Mouse (Mus musculus) hindbrain, embryonic 15.5 days (tissue): ENCODE results near the gene Fam102b. TPM values are rescaled to one million over a fixed set of nuclear protein-coding genes. Genes with fewer than 3 reads are reported as not detected.
A peak's percentile ranks its signal among the peaks of the same experiment; 100 is the strongest.

Source experiments
- ATAC-seq: fragments of 200-750 bp; cut with Nextera tagmentation; 2 replicates; pipeline ENCODE4 v1.8.0; 2017; ENCODE audit warnings: low read depth, moderate number of reproducible peaks, moderate TSS enrichment; ENCODE audit not compliant: low FRiP score
- H3K27ac ChIP-seq: fragments of 300-500 bp; sonication (generic); replicated peaks from 2 replicates; pipeline ENCODE4 v1.5.1; 2015; ENCODE audit warnings: mild to moderate bottlenecking, inconsistent platforms
- H3K27me3 ChIP-seq: fragments of 300-500 bp; sonication (generic); 2 replicates; pipeline ENCODE4 v1.6.1; 2015; ENCODE audit warnings: control low read depth, inconsistent platforms
- H3K36me3 ChIP-seq: fragments of 300-500 bp; sonication (generic); 2 replicates; pipeline ENCODE4 v1.6.1; 2015; ENCODE audit warnings: control low read depth, inconsistent platforms
- H3K4me1 ChIP-seq: fragments of 300-500 bp; sonication (generic); replicated peaks from 2 replicates; pipeline ENCODE4 v1.6.1; 2015; ENCODE audit warnings: control low read depth, inconsistent platforms
- H3K4me2 ChIP-seq: fragments of 300-500 bp; sonication (generic); 2 replicates; pipeline ENCODE4 v1.6.1; 2015; ENCODE audit warnings: moderate library complexity, mild to moderate bottlenecking, inconsistent platforms
- H3K4me3 ChIP-seq: fragments of 300-500 bp; sonication (generic); 2 replicates; pipeline ENCODE4 v1.5.1; 2015; ENCODE audit warnings: mild to moderate bottlenecking, inconsistent platforms
- H3K9ac ChIP-seq: fragments of 300-500 bp; sonication (generic); 2 replicates; pipeline ENCODE4 v1.6.1; 2015; ENCODE audit warnings: inconsistent platforms
- H3K9me3 ChIP-seq: fragments of 300-500 bp; sonication (generic); 2 replicates; pipeline ENCODE4 v1.6.1; 2016; ENCODE audit warnings: control low read depth, inconsistent platforms
- WGBS: fragments of 180-500 bp; shearing (Covaris S2); methylation state at CpG from one replicate; pipeline ENCODE4 v1.1.7; 2015; 5-methylcytosine and 5-hydroxymethylcytosine counted together
- polyA plus RNA-seq: library from polyadenylated mRNA; unstranded; fragments of >200 nt; fragmentation: Nextera tagmentation; extraction: Ambion mirVana; gene quantifications from 2 replicates; pipeline ENCODE4 v1.2.1, GENCODE M21; 2015

The Fam102b gene
- polyA plus RNA-seq, 1 experiment from 2014 or later, result 25.6 TPM

DNA sequence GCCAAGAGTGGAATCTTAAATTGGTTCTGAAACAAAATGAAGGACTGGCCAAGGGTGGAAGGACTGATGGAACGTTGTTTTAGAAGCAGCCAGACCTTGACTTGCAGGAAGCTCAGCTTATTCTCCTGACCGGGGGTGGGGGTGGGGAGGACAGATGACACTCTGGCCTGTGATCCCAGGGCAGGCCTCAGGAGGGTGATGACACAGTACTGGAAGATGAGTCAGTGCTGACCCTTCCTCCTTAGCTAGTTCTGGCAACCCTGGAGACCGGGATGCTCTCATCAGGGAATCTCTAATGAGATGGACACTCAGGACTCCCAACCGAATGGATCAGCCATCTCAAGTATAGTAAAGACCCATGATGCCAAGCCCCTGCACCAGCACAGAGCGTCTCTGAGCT lies 21.6 kb downstream of the Fam102b start:
- H3K36me3 ChIP-seq, result 0 out of 2 replicates have a peak, but pooled peaks cover 10% of the 10 kb centered on the region
- no peaks in the 10 kb centered on the region for H3K9me3 ChIP-seq
- H3K27ac ChIP-seq, result no peak overlapping the region
- H3K4me1 ChIP-seq, result no peaks in the 10 kb centered on the region
- WGBS, result 78% methylated on average over 5 of the region's 5 CpGs
- no peak for ATAC-seq
- H3K4me3 ChIP-seq, result no peak overlapping the region
- H3K27me3 ChIP-seq, result no peaks in the 10 kb centered on the region
- H3K9ac ChIP-seq, result no peak overlapping the region
- no peak overlapping the region for H3K4me2 ChIP-seq

- Histone ChIP-seq H3K27me3 (no peaks in the 10 kb centered on the region), H3K36me3 (peaks cover 15% of the 10 kb centered on the region), H3K9ac (no peak overlapping the region), H3K4me3 (no peak overlapping the region), H3K27ac (no peak overlapping the region), H3K9me3 (no peaks in the 10 kb centered on the region), H3K4me2 (no peak overlapping the region), H3K4me1 (no peaks in the 10 kb centered on the region)
- no peak for ATAC-seq
- 89% methylated on average over 1 of the region's 1 CpGs for WGBS
Observed at GRCm38 (mm10) chr3:108999173-108999572, 28.2 kb downstream of the Fam102b start.

- Histone ChIP-seq H3K4me2 (no peak overlapping the region), H3K4me1 (no peaks in the 10 kb centered on the region), H3K9me3 (no peaks in the 10 kb centered on the region), H3K4me3 (no peak overlapping the region), H3K9ac (no peak overlapping the region), H3K36me3 (peaks cover 15% of the 10 kb centered on the region), H3K27me3 (no peaks in the 10 kb centered on the region), H3K27ac (no peak overlapping the region)
- 74% methylated on average over 4 of the region's 4 CpGs for WGBS
- no peak for ATAC-seq
Observed at GRCm38 (mm10) chr3:108997762-108998161, 29.6 kb downstream of the Fam102b start.

GRCm38 (mm10) chr3:108997284-108997683 lies 30.1 kb downstream of the Fam102b start:
- Histone ChIP-seq H3K4me3 (no peak overlapping the region), H3K27ac (no peak overlapping the region), H3K9ac (no peak overlapping the region), H3K4me2 (no peak overlapping the region), H3K36me3 (peaks cover 14% of the 10 kb centered on the region), H3K9me3 (no peaks in the 10 kb centered on the region), H3K27me3 (no peaks in the 10 kb centered on the region), H3K4me1 (no peaks in the 10 kb centered on the region)
- WGBS, result 84% methylated on average over 11 of the region's 11 CpGs
- no peak for ATAC-seq

GRCm38 (mm10) chr3:108995379-108995778 lies 32.0 kb downstream of the Fam102b start:
- no peak for ATAC-seq
- H3K9ac ChIP-seq, result no peak overlapping the region
- H3K9me3 ChIP-seq, result no peaks in the 10 kb centered on the region
- H3K36me3 ChIP-seq, result peaks cover 11% of the 10 kb centered on the region
- no peaks in the 10 kb centered on the region for H3K27me3 ChIP-seq
- H3K27ac ChIP-seq, result no peak overlapping the region
- 90% methylated on average over 2 of the region's 2 CpGs for WGBS
- H3K4me3 ChIP-seq, result no peak overlapping the region
- no peak overlapping the region for H3K4me2 ChIP-seq
- no peaks in the 10 kb centered on the region for H3K4me1 ChIP-seq

- Histone ChIP-seq H3K9me3 (no peaks in the 10 kb centered on the region), H3K4me3 (no peak overlapping the region), H3K4me2 (no peak overlapping the region), H3K36me3 (peaks cover 8% of the 10 kb centered on the region; the same call in 1 of the 2 replicates), H3K4me1 (no peaks in the 10 kb centered on the region), H3K27me3 (no peaks in the 10 kb centered on the region), H3K9ac (no peak overlapping the region), H3K27ac (no peak overlapping the region)
- 98% methylated on average over 2 of the region's 2 CpGs for WGBS
- no peak for ATAC-seq
Observed at GRCm38 (mm10) chr3:108994477-108994876, 32.9 kb downstream of the Fam102b start.

DNA sequence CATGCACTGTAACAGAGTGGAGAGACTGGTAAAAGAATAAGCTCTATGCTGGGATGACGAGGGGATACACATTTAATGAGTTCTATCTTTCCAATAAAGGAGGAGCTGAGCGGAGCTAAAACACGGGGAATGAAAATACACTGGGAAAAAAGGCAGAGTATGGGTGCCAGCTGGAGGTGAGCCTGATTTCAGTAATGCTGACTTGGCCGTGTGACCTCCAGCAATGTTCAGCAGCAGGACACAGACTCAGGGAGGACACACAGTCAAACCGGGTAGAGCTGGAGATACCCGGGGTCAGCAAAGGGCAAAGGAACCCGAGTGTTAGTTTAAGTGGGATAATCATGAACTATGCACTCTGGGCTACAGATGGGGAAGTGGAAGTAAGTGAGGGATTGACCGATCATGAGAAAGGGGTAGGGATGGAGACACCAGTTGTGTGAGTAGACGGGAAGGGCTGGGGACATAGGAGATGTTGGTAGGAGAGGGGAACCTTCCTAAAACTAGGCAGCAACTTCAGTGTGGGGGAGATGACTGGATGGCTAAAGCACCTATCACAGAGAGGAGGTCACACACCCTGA lies 37.3 kb downstream of the Fam102b start:
- 86% methylated on average over 9 of the region's 9 CpGs for WGBS
- Histone ChIP-seq H3K4me3 (no peak overlapping the region), H3K4me2 (no peak overlapping the region), H3K36me3 (peaks cover 14% of the 10 kb centered on the region; the same call in 1 of the 2 replicates), H3K27ac (no peak overlapping the region), H3K27me3 (no peaks in the 10 kb centered on the region), H3K9me3 (no peaks in the 10 kb centered on the region), H3K4me1 (peaks cover 4% of the 10 kb centered on the region; the same call in 1 of the 2 replicates), H3K9ac (no peak overlapping the region)
- no peak for ATAC-seq

GRCm38 (mm10) chr3:108987009-108987659 lies 40.3 kb downstream of the Fam102b start:
- WGBS, result 46% methylated on average over 12 of the region's 12 CpGs
- peak; percentile 68; the same call in 1 of the 2 replicates for ATAC-seq
- no peak overlapping the region for H3K4me3 ChIP-seq
- H3K9me3 ChIP-seq, result no peaks in the 10 kb centered on the region
- no peaks in the 10 kb centered on the region for H3K27me3 ChIP-seq
- H3K27ac ChIP-seq, result peak overlapping the region; percentile 47; the same call in 1 of the 2 replicates
- H3K4me1 ChIP-seq, result peaks cover 4% of the 10 kb centered on the region; the same call in 1 of the 2 replicates
- H3K4me2 ChIP-seq, result no peak overlapping the region
- peaks cover 18% of the 10 kb centered on the region for H3K36me3 ChIP-seq
- H3K9ac ChIP-seq, result no peak overlapping the region

DNA sequence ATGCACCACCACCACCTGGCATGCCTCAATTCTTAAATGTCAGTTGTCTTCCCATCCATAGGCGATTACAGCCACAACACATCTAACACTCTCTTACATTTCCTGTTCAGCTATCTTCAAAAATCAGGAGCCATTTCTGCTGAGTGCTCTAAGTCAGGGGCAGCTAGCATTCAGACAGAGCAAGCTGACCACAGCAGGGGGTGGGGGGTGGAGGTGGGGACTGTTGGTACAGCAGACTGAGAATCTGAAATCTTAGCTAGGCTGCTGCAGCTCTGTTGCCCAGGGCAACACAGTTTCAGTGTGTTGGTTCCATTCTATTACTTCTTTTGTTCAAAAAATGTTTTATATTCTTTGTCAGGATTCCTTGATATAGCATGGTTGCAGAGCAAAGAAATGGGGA lies 40.9 kb downstream of the Fam102b start:
- H3K4me1 ChIP-seq, result peaks cover 4% of the 10 kb centered on the region; the same call in 1 of the 2 replicates
- H3K36me3 ChIP-seq, result peaks cover 16% of the 10 kb centered on the region
- no peaks in the 10 kb centered on the region for H3K9me3 ChIP-seq
- 0 out of 2 replicates have a peak overlapping the region, but pooled peaks have one; percentile 47 for H3K27ac ChIP-seq
- H3K9ac ChIP-seq, result no peak overlapping the region
- WGBS, result 75% methylated on average over 1 of the region's 1 CpGs
- no peaks in the 10 kb centered on the region for H3K27me3 ChIP-seq
- peak; percentile 70; the same call in 1 of the 2 replicates for ATAC-seq
- no peak overlapping the region for H3K4me2 ChIP-seq
- H3K4me3 ChIP-seq, result no peak overlapping the region

DNA sequence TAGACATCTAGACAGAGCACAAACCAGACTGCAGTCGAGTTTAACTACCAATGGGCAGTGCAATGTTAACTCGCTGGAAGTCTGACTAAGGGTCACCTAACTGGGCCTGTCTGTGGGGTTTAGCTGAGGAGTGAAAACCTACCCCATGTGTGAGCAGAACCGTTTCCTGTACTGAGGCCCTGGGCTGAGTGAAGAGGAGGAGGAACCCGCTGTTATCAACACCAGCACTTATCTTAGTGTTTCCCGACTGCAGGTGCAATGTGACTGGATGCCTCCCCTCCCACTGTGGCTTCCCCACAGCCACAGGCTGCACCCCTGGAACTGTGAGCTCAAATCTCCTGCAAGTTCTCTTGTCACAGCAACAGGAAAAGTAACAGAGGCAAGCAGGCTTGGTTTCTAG lies 43.4 kb downstream of the Fam102b start:
- H3K27ac ChIP-seq, result no peak overlapping the region
- 89% methylated on average over 5 of the region's 5 CpGs for WGBS
- H3K27me3 ChIP-seq, result no peaks in the 10 kb centered on the region
- H3K4me3 ChIP-seq, result no peak overlapping the region
- no peak overlapping the region for H3K4me2 ChIP-seq
- no peak for ATAC-seq
- peaks cover 36% of the 10 kb centered on the region for H3K36me3 ChIP-seq
- H3K4me1 ChIP-seq, result peaks cover 4% of the 10 kb centered on the region; the same call in 1 of the 2 replicates
- H3K9me3 ChIP-seq, result no peaks in the 10 kb centered on the region
- no peak overlapping the region for H3K9ac ChIP-seq

GRCm38 (mm10) chr3:108981946-108982345 lies 45.5 kb downstream of the Fam102b start:
- Histone ChIP-seq H3K9me3 (no peaks in the 10 kb centered on the region), H3K36me3 (peaks cover 50% of the 10 kb centered on the region), H3K27ac (no peak overlapping the region), H3K4me2 (no peak overlapping the region), H3K4me1 (peaks cover 1% of the 10 kb centered on the region; the same call in 1 of the 2 replicates), H3K4me3 (no peak overlapping the region), H3K9ac (no peak overlapping the region), H3K27me3 (no peaks in the 10 kb centered on the region)
- 80% methylated on average over 6 of the region's 6 CpGs for WGBS
- no peak for ATAC-seq

DNA sequence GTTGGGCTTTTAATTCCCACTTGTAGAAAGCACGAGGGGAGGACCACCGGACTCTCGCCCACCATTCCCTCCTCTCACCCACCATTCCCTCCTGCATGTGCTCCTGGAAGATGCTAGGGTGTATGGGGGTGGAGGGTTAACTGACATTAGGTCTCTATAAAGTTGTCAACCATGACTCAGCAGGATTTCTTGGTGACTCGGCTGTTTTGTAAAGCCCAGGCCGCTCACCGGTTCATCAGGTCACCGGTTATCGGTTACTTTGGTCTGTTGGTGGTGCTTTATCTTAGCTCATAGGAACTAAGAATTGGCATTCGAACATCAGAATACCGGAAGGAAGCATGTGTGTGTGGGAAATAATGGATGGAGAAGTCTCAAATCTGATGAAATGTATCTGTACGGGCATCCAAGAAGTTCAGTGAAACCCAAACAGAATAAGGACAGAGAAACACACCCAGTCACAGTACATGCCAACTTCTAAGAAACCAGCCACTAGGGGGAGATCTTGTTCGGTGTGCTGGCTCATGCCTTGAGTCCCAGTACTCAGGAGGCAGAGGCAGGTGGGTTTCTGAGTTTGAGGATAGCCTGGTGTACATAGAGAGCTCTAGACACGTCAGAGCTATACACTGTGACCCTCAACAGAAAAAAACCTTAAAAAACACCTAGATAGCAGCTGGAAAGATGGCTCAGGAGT lies 49.9 kb downstream of the Fam102b start:
- no peak for ATAC-seq
- no peak overlapping the region for H3K4me2 ChIP-seq
- peaks cover 54% of the 10 kb centered on the region for H3K36me3 ChIP-seq
- no peak overlapping the region for H3K4me3 ChIP-seq
- no peaks in the 10 kb centered on the region for H3K9me3 ChIP-seq
- WGBS, result 97% methylated on average over 13 of the region's 13 CpGs
- no peak overlapping the region for H3K9ac ChIP-seq
- no peaks in the 10 kb centered on the region for H3K27me3 ChIP-seq
- H3K4me1 ChIP-seq, result no peaks in the 10 kb centered on the region
- H3K27ac ChIP-seq, result no peak overlapping the region
